Mouse (Mus musculus): Measurements from ENCODE around the gene Glce. TPM values are rescaled to one million over a fixed set of nuclear protein-coding genes. Genes with fewer than 3 reads are reported as not detected.

The Glce gene
- total RNA-seq, 2 experiments from 2014 or later, result 19.6 to 22.5 TPM

GRCm38 (mm10) chr9:62124266-62124665 lies 1.8 kb upstream of the Glce start:
- no peak for DNase-seq (ENCODE audit: low spot score in 2 of 2)

- DNase-seq (ENCODE audit: low spot score in 2 of 2), result no peak
Measured at GRCm38 (mm10) chr9:62123496-62123895, 1.0 kb upstream of the Glce start.

GRCm38 (mm10) chr9:62121551-62122447 lies 656 bp downstream of the Glce start:
- DNase-seq (ENCODE audit: low spot score in 2 of 2), result peak; percentile 50 to 52

GRCm38 (mm10) chr9:62118754-62119153 lies 3.7 kb downstream of the Glce start:
- no peak for DNase-seq (ENCODE audit: low spot score in 2 of 2)

GRCm38 (mm10) chr9:62115826-62116225 lies 6.6 kb downstream of the Glce start:
- DNase-seq (ENCODE audit: low spot score in 2 of 2), result no peak

GRCm38 (mm10) chr9:62096603-62097002 lies 25.9 kb downstream of the Glce start:
- DNase-seq (ENCODE audit: low spot score in 2 of 2), result no peak

GRCm38 (mm10) chr9:62091604-62092003 lies 30.9 kb downstream of the Glce start:
- no peak for DNase-seq (ENCODE audit: low spot score in 2 of 2)

- DNase-seq (ENCODE audit: low spot score in 2 of 2), result no peak
Measured at GRCm38 (mm10) chr9:62085548-62085947, 36.9 kb downstream of the Glce start.

- DNase-seq (ENCODE audit: low spot score in 2 of 2), result no peak
Measured at GRCm38 (mm10) chr9:62084896-62085295, 37.6 kb downstream of the Glce start.

- DNase-seq (ENCODE audit: low spot score in 2 of 2), result peak in 1 of 2 experiments; percentile 18
Measured at GRCm38 (mm10) chr9:62082986-62083385, 39.5 kb downstream of the Glce start.

- no peak for DNase-seq (ENCODE audit: low spot score in 2 of 2)
Measured at GRCm38 (mm10) chr9:62081542-62081941, 40.9 kb downstream of the Glce start.

- no peak for DNase-seq (ENCODE audit: low spot score in 2 of 2)
Measured at GRCm38 (mm10) chr9:62080028-62080760, 42.3 kb downstream of the Glce start.

- DNase-seq (ENCODE audit: low spot score in 2 of 2), result no peak
Measured at GRCm38 (mm10) chr9:62062234-62062633, 60.2 kb downstream of the Glce start.

- no peak for DNase-seq (ENCODE audit: low spot score in 2 of 2)
Measured at GRCm38 (mm10) chr9:62060431-62060830, 62.0 kb downstream of the Glce start.

GRCm38 (mm10) chr9:62059941-62060340 lies 62.5 kb downstream of the Glce start:
- DNase-seq (ENCODE audit: low spot score in 2 of 2), result no peak

- DNase-seq (ENCODE audit: low spot score in 2 of 2), result no peak
Measured at GRCm38 (mm10) chr9:62057881-62058506, 64.5 kb downstream of the Glce start.

GRCm38 (mm10) chr9:62056206-62056605 lies 66.2 kb downstream of the Glce start:
- DNase-seq (ENCODE audit: low spot score in 2 of 2), result no peak

GRCm38 (mm10) chr9:62050801-62051200 lies 71.7 kb downstream of the Glce start:
- peak in 1 of 2 experiments; percentile 20 for DNase-seq (ENCODE audit: low spot score in 2 of 2)

- DNase-seq (ENCODE audit: low spot score in 2 of 2), result no peak
Measured at GRCm38 (mm10) chr9:62049166-62049565, 73.3 kb downstream of the Glce start.

- no peak for DNase-seq (ENCODE audit: low spot score in 2 of 2)
Measured at GRCm38 (mm10) chr9:62042167-62042566, 80.3 kb downstream of the Glce start.

GRCm38 (mm10) chr9:62040008-62040608 lies 82.3 kb downstream of the Glce start:
- DNase-seq (ENCODE audit: low spot score in 2 of 2), result peak; percentile 79 to 86
